Comparison of ENCODE assay signal across 23 mouse cellular contexts in the genomic region with DNA sequence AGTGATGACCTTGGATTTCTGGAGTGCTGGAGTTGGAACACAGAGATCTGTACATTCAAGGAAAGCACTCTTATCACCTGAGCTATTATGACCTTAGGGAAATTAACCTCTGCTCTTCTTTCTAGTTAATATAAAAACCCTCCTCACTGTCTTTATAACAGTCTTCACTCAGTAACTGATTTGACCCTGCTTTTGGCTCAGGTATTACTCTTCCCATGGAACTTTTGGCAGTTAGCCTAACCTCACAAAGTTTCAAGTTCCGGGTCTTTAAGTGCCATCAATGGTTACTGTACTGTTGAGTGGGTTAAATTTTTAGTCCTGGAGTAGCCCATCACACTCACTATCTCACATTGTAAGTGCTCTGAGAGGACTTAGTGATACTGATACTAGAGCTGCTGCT.
"Had no signal": no experiment of that assay in that cellular context is flagged by ENCODE, and none has a peak within 500 bp of the region (broad histone marks: within the 10 kb centered on the region; RNA-seq: fewer than 3 reads in every experiment).

No protein-coding gene starts in this region.

- H3K27ac ChIP-seq: forebrain, embryonic 15.5 days; heart, adult 2 months; heart, embryonic 13.5 days; heart, embryonic 15.5 days; hindbrain, embryonic 13.5 days; hindbrain, embryonic 15.5 days; hindbrain, postnatal 0 days; limb, embryonic 13.5 days; limb, embryonic 15.5 days; liver, embryonic 12.5 days; liver, embryonic 14.5 days had no signal

- H3K9ac ChIP-seq: forebrain, embryonic 15.5 days; forebrain, postnatal 0 days; heart, embryonic 13.5 days; heart, embryonic 15.5 days; hindbrain, embryonic 13.5 days; hindbrain, embryonic 15.5 days; limb, embryonic 13.5 days; limb, embryonic 15.5 days; liver, embryonic 12.5 days; liver, embryonic 14.5 days had no signal

- H3K4me1 ChIP-seq: forebrain, embryonic 15.5 days; heart, embryonic 13.5 days; heart, embryonic 15.5 days; hindbrain, embryonic 13.5 days; hindbrain, embryonic 15.5 days; limb, embryonic 13.5 days; limb, embryonic 15.5 days; liver, embryonic 12.5 days had no signal

- DNase-seq: forebrain, postnatal 0 days; gastrocnemius, postnatal 14 days; gastrocnemius, postnatal 36 days; heart, adult 11 months; heart, adult 2 months; heart, postnatal 14 days; heart, postnatal 36 days; layer of hippocampus, adult 9-11 months; layer of hippocampus, postnatal 36 days; left cerebral cortex, postnatal 4 days; lung, adult 18-20 months had no signal

- H3K9me3 ChIP-seq: forebrain, embryonic 15.5 days; heart, embryonic 13.5 days; heart, embryonic 15.5 days; hindbrain, embryonic 13.5 days; hindbrain, embryonic 15.5 days; limb, embryonic 13.5 days; limb, embryonic 15.5 days; liver, embryonic 12.5 days had no signal

- H3K27me3 ChIP-seq: forebrain, embryonic 15.5 days; heart, embryonic 13.5 days; heart, embryonic 15.5 days; hindbrain, embryonic 13.5 days; hindbrain, embryonic 15.5 days; limb, embryonic 13.5 days; limb, embryonic 15.5 days; liver, embryonic 12.5 days had no signal

- H3K4me3 ChIP-seq: forebrain, embryonic 15.5 days; heart, adult 2 months; heart, embryonic 13.5 days; heart, embryonic 15.5 days; hindbrain, embryonic 13.5 days; hindbrain, embryonic 15.5 days; limb, embryonic 13.5 days; limb, embryonic 15.5 days; liver, embryonic 12.5 days had no signal

- H3K4me2 ChIP-seq: forebrain, embryonic 15.5 days; heart, embryonic 11.5 days; heart, embryonic 13.5 days; heart, embryonic 15.5 days; hindbrain, embryonic 13.5 days; hindbrain, embryonic 15.5 days; limb, embryonic 13.5 days; limb, embryonic 15.5 days; liver, embryonic 12.5 days had no signal

- ATAC-seq: forebrain, embryonic 15.5 days; forebrain, postnatal 0 days; hindbrain, postnatal 0 days; intestine, embryonic 16.5 days; liver, embryonic 12.5 days had no signal
